Mouse (Mus musculus) ES-E14 (cell line): ENCODE measurements around the gene Nsun7. TPM values are rescaled to one million over a fixed set of nuclear protein-coding genes. Genes with fewer than 3 reads are reported as not detected.

Source experiments
- DNase-seq: peaks from one replicate; pipeline ENCODE4 v3.0.0-alpha.2; 2013; ENCODE audit warnings: low read depth, low spot score
- H3K27ac ChIP-seq: 2 replicates; pipeline ENCODE4 v1.5.1; 2012; ENCODE audit warnings: low read depth, mild to moderate bottlenecking, low read length, moderate library complexity, mixed read lengths; ENCODE audit not compliant: poor library complexity, insufficient read depth, severe bottlenecking
- H3K36me3 ChIP-seq: 2 replicates; pipeline ENCODE4 v1.6.1; 2012; ENCODE audit warnings: mild to moderate bottlenecking, low read length, moderate library complexity, mixed read lengths; ENCODE audit not compliant: control insufficient read depth, poor library complexity, insufficient read depth, severe bottlenecking
- H3K4me1 ChIP-seq, 2 experiments: fragments of 150-350 bp in 1 of 2; sonication (generic) in 1 of 2; 2 replicates each; pipeline ENCODE4 v1.6.1; 2012; ENCODE audit warnings: low read length in 2 of 2, mild to moderate bottlenecking in 1 of 2, mixed read lengths in 1 of 2; ENCODE audit not compliant: control insufficient read depth in 2 of 2, insufficient read depth in 2 of 2, poor library complexity in 1 of 2
- H3K4me3 ChIP-seq, 2 experiments: fragments of 150-350 bp in 1 of 2; sonication (generic) in 1 of 2; 2 replicates each; pipeline ENCODE4 v1.5.1; 2012; ENCODE audit warnings: low read length in 2 of 2, low read depth in 1 of 2, mild to moderate bottlenecking in 1 of 2, mixed read lengths in 1 of 2; ENCODE audit not compliant: insufficient read depth in 1 of 2, poor library complexity in 1 of 2, severe bottlenecking in 1 of 2
- H3K9ac ChIP-seq: 2 replicates; pipeline ENCODE4 v1.6.1; 2012; ENCODE audit warnings: low read depth, mild to moderate bottlenecking, low read length, mixed read lengths; ENCODE audit not compliant: poor library complexity, insufficient read depth, severe bottlenecking
- H3K9me3 ChIP-seq: fragments of 150-350 bp; sonication (generic); 2 replicates; pipeline ENCODE4 v1.6.1; 2012; ENCODE audit warnings: low read depth, mild to moderate bottlenecking, low read length; ENCODE audit not compliant: control insufficient read depth, insufficient read depth
- CHD2 ChIP-seq: IDR thresholded peaks from 2 replicates; pipeline ENCODE4 v1.6.1; 2014; ENCODE audit warnings: mild to moderate bottlenecking, low read depth, low read length, inconsistent platforms
- HCFC1 ChIP-seq: IDR thresholded peaks from 2 replicates; pipeline ENCODE4 v1.6.1; 2012; ENCODE audit warnings: low read length, inconsistent platforms, borderline replicate concordance; ENCODE audit not compliant: insufficient read depth
- MAFK ChIP-seq: IDR thresholded peaks from 2 replicates; pipeline ENCODE4 v1.6.1; 2014; ENCODE audit warnings: mild to moderate bottlenecking, low read depth, low read length, inconsistent platforms; ENCODE audit not compliant: insufficient read depth
- ZC3H11A ChIP-seq: IDR thresholded peaks from 2 replicates; pipeline ENCODE4 v1.6.1; 2012; ENCODE audit warnings: low read depth, mild to moderate bottlenecking, inconsistent platforms, low read length, borderline replicate concordance
- ZNF384 ChIP-seq: IDR thresholded peaks from 2 replicates; pipeline ENCODE4 v1.6.1; 2012; ENCODE audit warnings: low read depth, low read length, inconsistent platforms
- in situ Hi-C, 2 experiments: fragments of 600-800 bp; cut with MboI; formaldehyde crosslinking; loops; one replicate each; pipeline ENCODE4 v1.15.1; 2025; ENCODE audit warnings: low sequenced_read_pairs in 2 of 2, inconsistent platforms in 1 of 2; ENCODE audit not compliant: unreplicated experiment in 2 of 2
- total RNA-seq: library from RNA; depleted of rRNA; stranded (reverse); fragments of 300-350 nt; gene quantifications from 2 replicates; pipeline ENCODE4 v1.2.3, GENCODE M21; 2012

The Nsun7 gene
- total RNA-seq, 1 experiment = 0.04 TPM

DNA sequence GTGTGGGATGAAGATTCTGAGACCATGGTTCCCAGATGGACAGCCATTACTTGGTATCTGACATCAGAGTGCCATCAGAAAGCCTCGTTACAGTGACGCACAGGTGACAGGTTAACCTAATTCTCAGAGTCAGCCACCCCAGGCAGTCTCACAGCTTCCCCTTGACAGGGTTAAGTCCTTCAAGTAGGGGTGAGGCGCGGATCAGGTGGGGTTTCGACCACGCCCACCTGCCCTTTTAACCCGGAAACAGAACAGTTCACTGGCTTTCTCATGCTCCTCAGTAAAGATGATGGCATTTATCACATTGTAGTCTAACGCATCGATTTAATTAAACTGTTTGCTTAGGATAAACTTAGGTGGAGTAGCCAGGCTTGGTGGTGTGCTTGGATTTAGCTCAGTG, 39.1 kb upstream of the Nsun7 start:
- Histone ChIP-seq H3K4me3 (no peak overlapping the region), H3K27ac (no peak overlapping the region; the same call in 1 of the 2 replicates), H3K9ac (no peak overlapping the region), H3K9me3 (no peaks in the 10 kb centered on the region), H3K4me1 (peaks cover 0 to 17% of the 10 kb centered on the region in 2 experiments; a peak in 2 of 4 replicates), H3K36me3 (no peaks in the 10 kb centered on the region)
- no peak for TF ChIP-seq ZNF384
- no peak for TF ChIP-seq CHD2
- no peak for TF ChIP-seq HCFC1
- DNase-seq = no peak
- in situ Hi-C loops = no loop called here

DNA sequence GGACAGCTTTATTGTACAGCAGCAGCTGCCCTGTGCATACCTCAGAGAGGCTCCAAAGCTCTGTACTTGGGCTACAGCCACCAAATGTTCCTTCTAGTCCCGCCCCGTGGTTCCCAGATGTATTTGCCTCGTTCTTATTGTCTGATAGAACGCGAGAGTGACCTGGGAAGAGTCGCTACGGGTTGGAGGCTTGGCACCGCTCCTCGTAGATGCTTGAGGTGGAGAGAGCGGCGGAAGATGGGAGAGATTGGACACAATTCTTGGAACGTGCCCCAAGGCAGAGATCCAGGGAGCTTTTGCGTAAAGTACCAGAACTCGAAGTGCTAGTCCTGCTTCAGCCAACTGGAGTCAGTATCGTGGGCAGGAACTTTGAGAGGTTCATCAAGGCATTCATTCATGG, 36.8 kb upstream of the Nsun7 start:
- Histone ChIP-seq H3K27ac (no peak overlapping the region), H3K9me3 (no peaks in the 10 kb centered on the region), H3K4me1 (peaks cover 0 to 14% of the 10 kb centered on the region in 2 experiments; a peak in 1 of 4 replicates), H3K9ac (no peak overlapping the region), H3K36me3 (no peaks in the 10 kb centered on the region), H3K4me3 (peak overlapping the region in 1 of 2 experiments; percentile 29; a peak in 1 of 4 replicates)
- TF ChIP-seq HCFC1 (no peak), ZC3H11A (no peak), MAFK (no peak), ZNF384 (no peak), CHD2 (no peak)
- no peak for DNase-seq
- in situ Hi-C loops = no loop called here

DNA sequence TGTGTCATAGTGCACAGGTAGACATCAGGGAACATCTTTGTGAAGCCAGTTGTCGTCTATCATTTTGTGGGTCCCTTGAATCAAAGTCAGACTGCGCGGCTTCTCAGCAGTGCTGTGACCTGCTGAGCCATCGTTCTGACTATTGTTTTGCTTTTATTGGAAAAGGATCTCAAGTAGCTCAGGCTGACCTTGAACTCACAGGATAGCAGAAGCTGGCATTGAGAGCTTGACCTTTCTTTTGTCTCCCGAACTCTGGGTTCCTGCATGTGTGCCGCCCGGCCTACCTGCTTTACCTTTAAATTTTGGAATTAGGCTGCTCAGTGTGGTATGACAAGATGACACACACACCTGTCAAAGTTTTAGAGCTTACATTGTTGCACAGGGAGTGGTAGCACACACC, 33.2 kb upstream of the Nsun7 start:
- TF ChIP-seq HCFC1 (no peak), ZNF384 (no peak), ZC3H11A (no peak), MAFK (no peak), CHD2 (no peak)
- in situ Hi-C loops = no loop called here
- H3K36me3 ChIP-seq = no peaks in the 10 kb centered on the region
- H3K9ac ChIP-seq = no peak overlapping the region
- no peaks in the 10 kb centered on the region for H3K9me3 ChIP-seq
- DNase-seq = no peak
- no peak overlapping the region for H3K4me3 ChIP-seq
- H3K4me1 ChIP-seq = peaks cover 0 to 7% of the 10 kb centered on the region in 2 experiments; a peak in 1 of 4 replicates
- no peak overlapping the region for H3K27ac ChIP-seq

DNA sequence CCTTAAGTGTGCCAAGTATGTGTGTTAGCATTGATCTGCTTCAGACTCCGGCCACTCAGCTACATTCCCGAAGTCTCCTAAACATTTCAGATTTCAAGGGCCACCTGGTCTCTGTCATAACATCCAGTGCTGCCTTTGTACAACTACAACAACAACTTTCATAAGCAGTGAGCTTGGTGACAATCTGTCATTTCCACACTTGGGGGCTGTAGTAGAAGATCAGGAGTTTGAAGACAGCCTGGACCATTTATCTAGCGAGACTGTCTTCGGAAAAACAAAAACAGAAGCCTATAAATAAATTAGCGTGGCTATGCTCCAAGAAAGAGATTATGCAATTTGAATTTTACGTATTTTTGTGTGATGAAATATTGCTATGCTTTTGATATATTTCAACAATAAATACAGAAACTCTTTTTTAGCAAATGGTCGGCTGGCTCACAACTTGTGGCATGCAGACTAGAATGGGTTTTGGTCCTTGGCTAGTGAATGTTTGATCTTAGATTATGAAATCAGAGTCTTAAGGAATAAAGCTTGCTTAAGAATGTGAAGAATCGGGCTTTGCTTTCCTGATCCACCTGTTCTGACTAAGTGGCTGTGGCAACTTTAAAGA, 27.9 kb upstream of the Nsun7 start:
- Histone ChIP-seq H3K4me3 (no peak overlapping the region), H3K27ac (no peak overlapping the region), H3K36me3 (no peaks in the 10 kb centered on the region), H3K4me1 (peaks cover 2 to 8% of the 10 kb centered on the region in 2 experiments; a peak in 3 of 4 replicates), H3K9ac (no peak overlapping the region), H3K9me3 (no peaks in the 10 kb centered on the region)
- TF ChIP-seq ZNF384 (no peak), CHD2 (no peak), ZC3H11A (no peak), MAFK (no peak), HCFC1 (no peak)
- in situ Hi-C loops = no loop called here
- DNase-seq = no peak

DNA sequence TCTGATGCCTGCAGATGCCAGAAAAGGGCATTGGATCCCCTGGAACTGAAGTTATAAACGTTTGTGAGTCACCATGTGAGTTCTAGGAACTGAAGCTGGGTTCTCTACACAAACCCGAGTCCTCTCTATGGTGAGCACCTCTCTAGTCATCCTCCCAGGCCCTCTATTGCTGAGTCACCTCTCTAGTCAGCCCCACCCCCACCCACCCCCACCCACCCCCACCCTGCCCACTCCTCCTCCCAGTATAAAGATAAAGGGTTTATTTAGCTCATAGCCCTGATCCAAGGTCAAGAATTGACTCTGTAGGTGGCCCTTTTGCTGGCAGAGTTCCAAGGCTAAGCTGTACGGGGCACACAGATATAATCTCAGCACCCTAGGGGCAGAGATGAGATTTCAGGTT, 27.2 kb upstream of the Nsun7 start:
- in situ Hi-C loops = no loop called here
- Histone ChIP-seq H3K27ac (no peak overlapping the region), H3K36me3 (no peaks in the 10 kb centered on the region), H3K4me3 (no peak overlapping the region), H3K9ac (no peak overlapping the region), H3K4me1 (peaks cover 2 to 8% of the 10 kb centered on the region in 2 experiments; a peak in 3 of 4 replicates), H3K9me3 (no peaks in the 10 kb centered on the region)
- TF ChIP-seq MAFK (peak; percentile 68), HCFC1 (no peak), ZNF384 (no peak), CHD2 (no peak), ZC3H11A (no peak)
- DNase-seq = no peak
